Mouse (Mus musculus): ENCODE data around the gene Zfp593.

Zfp593 gene

GRCm38 (mm10) chr4:134256407-134257197 is 11.2 kb upstream of the Zfp593 start:
- DNase-seq (ENCODE audit: low read depth) = no peak

GRCm38 (mm10) chr4:134255854-134256253 is 10.5 kb upstream of the Zfp593 start:
- no peak for DNase-seq (ENCODE audit: low read depth)

- DNase-seq (ENCODE audit: low read depth) = no peak
Observed at GRCm38 (mm10) chr4:134254835-134255234, 9.4 kb upstream of the Zfp593 start.

GRCm38 (mm10) chr4:134253722-134254324 is 8.4 kb upstream of the Zfp593 start, which contains the start of gene Grrp1:
Gene Grrp1 (minus strand): TSS chr4:134254106.
- DNase-seq (ENCODE audit: low read depth) = no peak

GRCm38 (mm10) chr4:134252911-134253721 is 7.7 kb upstream of the Zfp593 start:
- DNase-seq (ENCODE audit: low read depth) = no peak

GRCm38 (mm10) chr4:134252131-134252910 is 6.9 kb upstream of the Zfp593 start:
- no peak for DNase-seq (ENCODE audit: low read depth)

- no peak for DNase-seq (ENCODE audit: low read depth)
Observed at GRCm38 (mm10) chr4:134251241-134252130, 6.1 kb upstream of the Zfp593 start.

GRCm38 (mm10) chr4:134250930-134251240 is 5.5 kb upstream of the Zfp593 start:
- no peak for DNase-seq (ENCODE audit: low read depth)

GRCm38 (mm10) chr4:134250116-134250929 is 4.9 kb upstream of the Zfp593 start:
- no peak for DNase-seq (ENCODE audit: low read depth)

- DNase-seq (ENCODE audit: low read depth) = no peak
Observed at GRCm38 (mm10) chr4:134249651-134250050, 4.3 kb upstream of the Zfp593 start.

- DNase-seq (ENCODE audit: low read depth) = no peak
Observed at GRCm38 (mm10) chr4:134246719-134247258, 1.4 kb upstream of the Zfp593 start, which contains the start of gene Gm30191. Gene Gm30191 (plus strand): TSS chr4:134246935.

- DNase-seq (ENCODE audit: low read depth) = no peak
Observed at GRCm38 (mm10) chr4:134246256-134246655, 864 bp upstream of the Zfp593 start.

- DNase-seq (ENCODE audit: low read depth) = no peak
Observed at GRCm38 (mm10) chr4:134243516-134244250, 1.7 kb downstream of the Zfp593 start, which contains the start of gene E130218I03Rik. Gene E130218I03Rik (plus strand): TSS chr4:134243662.

GRCm38 (mm10) chr4:134238686-134239085 is 6.7 kb downstream of the Zfp593 start:
- DNase-seq (ENCODE audit: low read depth) = no peak

GRCm38 (mm10) chr4:134238279-134238651 is 7.1 kb downstream of the Zfp593 start, which contains the start of gene Cnksr1:
Gene Cnksr1 (minus strand): TSS chr4:134238399.
- DNase-seq (ENCODE audit: low read depth) = no peak

GRCm38 (mm10) chr4:134237582-134238278 is 7.7 kb downstream of the Zfp593 start:
- no peak for DNase-seq (ENCODE audit: low read depth)

GRCm38 (mm10) chr4:134234876-134235275 is 10.5 kb downstream of the Zfp593 start:
- DNase-seq (ENCODE audit: low read depth) = no peak

- no peak for DNase-seq (ENCODE audit: low read depth)
Observed at GRCm38 (mm10) chr4:134230431-134230830, 15.0 kb downstream of the Zfp593 start.
